Mouse (Mus musculus): ENCODE data around the gene Stk25. TPM values are rescaled to one million over a fixed set of nuclear protein-coding genes. Genes with fewer than 3 reads are reported as not detected.

Stk25 gene
- polyA plus RNA-seq, 1 experiment = 1.1 TPM

DNA sequence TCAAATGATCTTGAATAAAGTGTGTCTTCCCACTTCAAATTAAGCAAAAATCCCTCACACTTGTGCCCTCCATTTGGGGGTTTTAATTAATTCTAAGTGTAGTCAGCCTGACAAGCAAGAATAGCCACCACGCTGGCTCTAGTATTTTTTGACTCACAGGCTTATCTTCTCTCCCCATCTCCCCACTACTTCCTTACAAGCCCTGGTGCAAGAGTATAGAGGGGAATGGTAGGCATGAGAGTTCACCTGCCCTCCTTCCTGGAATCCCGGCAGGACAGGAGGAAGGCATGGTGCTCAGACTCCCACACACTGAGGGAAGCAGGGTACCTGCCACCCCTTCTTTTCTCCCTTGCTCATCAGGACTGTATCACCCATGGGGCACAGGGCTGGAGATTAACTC, 4.2 kb downstream of the Stk25 start:
- Histone ChIP-seq H3K4me1 (ENCODE audit: control insufficient read depth) (peaks cover 7% of the 10 kb centered on the region), H3K27me3 (ENCODE audit: control insufficient read depth) (peaks cover 3% of the 10 kb centered on the region; the same call in 1 of the 2 replicates), H3K36me3 (ENCODE audit: control insufficient read depth) (no peaks in the 10 kb centered on the region), H3K4me3 (replicated peaks) (no peak overlapping the region), H3K9me3 (ENCODE audit: control insufficient read depth, low read length) (no peaks in the 10 kb centered on the region)
- no peak for TF ChIP-seq TAL1 (IDR thresholded peaks at IDR 0.05; ENCODE audit: low read length)
- TF ChIP-seq GATA1 (IDR thresholded peaks at IDR 0.05; ENCODE audit: low read length) = peak; percentile 46

DNA sequence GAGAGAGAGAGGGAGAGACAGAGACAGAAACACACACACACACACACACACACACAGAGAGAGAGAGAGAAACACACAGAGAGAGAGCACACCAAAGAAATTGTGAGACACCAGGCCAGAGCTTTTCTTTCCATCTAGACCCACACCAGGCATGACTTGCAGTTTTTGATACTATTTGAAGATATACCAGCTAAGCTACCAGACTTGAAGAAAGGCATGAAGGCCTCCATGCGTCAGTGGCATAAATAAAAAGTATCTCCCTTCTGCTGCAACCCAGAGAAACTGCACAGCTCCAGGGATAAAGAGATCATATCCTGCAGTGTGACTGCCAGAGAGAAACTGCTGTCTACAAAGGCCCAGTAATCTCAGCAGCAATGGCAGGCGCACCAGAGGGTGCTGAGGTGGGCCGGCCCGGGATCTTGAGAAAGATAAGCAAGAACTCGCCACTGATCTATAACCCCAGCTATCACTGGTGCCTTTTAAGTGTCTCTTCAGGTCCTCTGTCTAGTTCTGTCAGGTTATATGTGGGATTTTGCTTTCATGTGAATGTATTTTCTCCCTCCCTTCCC, 8.8 kb downstream of the Stk25 start:
- no peak overlapping the region for H3K4me3 ChIP-seq (replicated peaks)
- H3K4me1 ChIP-seq (ENCODE audit: control insufficient read depth) = peaks cover 10% of the 10 kb centered on the region
- no peaks in the 10 kb centered on the region for H3K9me3 ChIP-seq (ENCODE audit: control insufficient read depth, low read length)
- TF ChIP-seq GATA1 (IDR thresholded peaks at IDR 0.05; ENCODE audit: low read length) (no peak), TAL1 (IDR thresholded peaks at IDR 0.05; ENCODE audit: low read length) (no peak)
- H3K27me3 ChIP-seq (ENCODE audit: control insufficient read depth) = peaks cover 2% of the 10 kb centered on the region; the same call in 1 of the 2 replicates
- H3K36me3 ChIP-seq (ENCODE audit: control insufficient read depth) = no peaks in the 10 kb centered on the region

GRCm38 (mm10) chr1:93642692-93643091, 15.8 kb downstream of the Stk25 start:
- Histone ChIP-seq H3K4me3 (replicated peaks) (no peak overlapping the region), H3K36me3 (ENCODE audit: control insufficient read depth) (no peaks in the 10 kb centered on the region), H3K9me3 (ENCODE audit: control insufficient read depth, low read length) (no peaks in the 10 kb centered on the region), H3K4me1 (ENCODE audit: control insufficient read depth) (no peaks in the 10 kb centered on the region), H3K27me3 (ENCODE audit: control insufficient read depth) (no peaks in the 10 kb centered on the region)
- TF ChIP-seq GATA1 (IDR thresholded peaks at IDR 0.05; ENCODE audit: low read length) (no peak), TAL1 (IDR thresholded peaks at IDR 0.05; ENCODE audit: low read length) (no peak)

DNA sequence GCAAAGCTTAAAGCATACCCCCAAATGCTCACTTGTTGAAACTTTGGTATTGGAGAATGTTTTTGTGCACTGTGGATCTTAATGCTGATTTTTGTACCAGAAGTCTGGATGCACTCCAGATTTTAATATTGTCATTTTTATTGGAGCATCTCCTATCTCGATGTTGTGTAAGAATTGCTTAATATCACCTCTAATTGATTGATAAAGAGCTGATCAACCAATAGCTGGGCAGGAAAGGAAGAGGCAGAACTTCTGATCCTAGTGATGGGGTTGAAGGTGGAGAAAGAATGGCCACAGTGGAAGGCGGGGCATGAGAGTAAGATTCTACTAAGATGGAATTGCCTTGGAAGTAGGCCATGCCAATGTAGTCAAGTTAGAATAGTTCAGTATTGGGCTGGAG, 16.5 kb downstream of the Stk25 start:
- Histone ChIP-seq H3K36me3 (ENCODE audit: control insufficient read depth) (no peaks in the 10 kb centered on the region), H3K27me3 (ENCODE audit: control insufficient read depth) (no peaks in the 10 kb centered on the region), H3K9me3 (ENCODE audit: control insufficient read depth, low read length) (no peaks in the 10 kb centered on the region), H3K4me3 (replicated peaks) (no peak overlapping the region), H3K4me1 (ENCODE audit: control insufficient read depth) (no peaks in the 10 kb centered on the region)
- no peak for TF ChIP-seq TAL1 (IDR thresholded peaks at IDR 0.05; ENCODE audit: low read length)
- TF ChIP-seq GATA1 (IDR thresholded peaks at IDR 0.05; ENCODE audit: low read length) = no peak

- no peaks in the 10 kb centered on the region for H3K9me3 ChIP-seq (ENCODE audit: control insufficient read depth, low read length)
- H3K4me1 ChIP-seq (ENCODE audit: control insufficient read depth) = peaks cover 39% of the 10 kb centered on the region
- peak overlapping the region; percentile 70 for H3K4me3 ChIP-seq (replicated peaks)
- TF ChIP-seq GATA1 (IDR thresholded peaks at IDR 0.05; ENCODE audit: low read length) = no peak
- TF ChIP-seq TAL1 (IDR thresholded peaks at IDR 0.05; ENCODE audit: low read length) = no peak
- H3K36me3 ChIP-seq (ENCODE audit: control insufficient read depth) = peaks cover 10% of the 10 kb centered on the region
- no peaks in the 10 kb centered on the region for H3K27me3 ChIP-seq (ENCODE audit: control insufficient read depth)
Observed at GRCm38 (mm10) chr1:93636211-93636897, 22.1 kb downstream of the Stk25 start.

GRCm38 (mm10) chr1:93635580-93636192, 22.8 kb downstream of the Stk25 start:
- Histone ChIP-seq H3K9me3 (ENCODE audit: control insufficient read depth, low read length) (no peaks in the 10 kb centered on the region), H3K36me3 (ENCODE audit: control insufficient read depth) (peaks cover 12% of the 10 kb centered on the region), H3K4me1 (ENCODE audit: control insufficient read depth) (peaks cover 46% of the 10 kb centered on the region), H3K4me3 (replicated peaks) (peak overlapping the region; percentile 70), H3K27me3 (ENCODE audit: control insufficient read depth) (no peaks in the 10 kb centered on the region)
- TF ChIP-seq TAL1 (IDR thresholded peaks at IDR 0.05; ENCODE audit: low read length) = no peak
- peak; percentile 36; the same call in 1 of the 2 replicates for TF ChIP-seq GATA1 (IDR thresholded peaks at IDR 0.05; ENCODE audit: low read length)

DNA sequence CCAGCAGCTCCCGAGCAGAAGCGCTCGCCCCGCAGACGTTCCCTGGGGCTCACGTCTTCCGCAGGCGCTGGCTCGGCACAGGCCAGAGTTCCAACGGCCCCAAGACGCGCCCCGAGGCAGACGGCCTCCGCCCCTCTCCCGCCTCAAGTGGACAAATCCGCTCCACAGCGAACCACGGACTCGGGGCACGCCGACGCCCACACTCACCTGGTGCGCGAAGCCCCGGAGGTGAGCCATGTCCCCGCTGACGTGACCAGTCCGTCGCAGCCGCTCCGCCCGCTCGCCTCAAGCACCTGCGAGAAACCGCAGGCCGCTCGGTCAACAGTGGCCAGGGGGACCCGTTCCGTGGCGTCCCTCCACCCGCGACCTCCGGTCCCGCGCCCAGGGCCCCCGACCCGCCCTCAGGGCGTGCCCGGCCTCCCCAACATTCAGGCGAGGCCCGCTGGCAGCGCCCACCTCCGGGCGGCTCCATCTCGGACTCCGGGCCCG, 23.3 kb downstream of the Stk25 start:
- Histone ChIP-seq H3K36me3 (ENCODE audit: control insufficient read depth) (peaks cover 16% of the 10 kb centered on the region), H3K4me1 (ENCODE audit: control insufficient read depth) (peaks cover 51% of the 10 kb centered on the region), H3K9me3 (ENCODE audit: control insufficient read depth, low read length) (no peaks in the 10 kb centered on the region), H3K4me3 (replicated peaks) (peak overlapping the region; percentile 70), H3K27me3 (ENCODE audit: control insufficient read depth) (no peaks in the 10 kb centered on the region)
- TF ChIP-seq GATA1 (IDR thresholded peaks at IDR 0.05; ENCODE audit: low read length) (no peak), TAL1 (IDR thresholded peaks at IDR 0.05; ENCODE audit: low read length) (no peak)

GRCm38 (mm10) chr1:93634481-93634891, 24.0 kb downstream of the Stk25 start:
- Histone ChIP-seq H3K4me3 (replicated peaks) (peak overlapping the region; percentile 70), H3K4me1 (ENCODE audit: control insufficient read depth) (peaks cover 53% of the 10 kb centered on the region), H3K9me3 (ENCODE audit: control insufficient read depth, low read length) (no peaks in the 10 kb centered on the region), H3K36me3 (ENCODE audit: control insufficient read depth) (peaks cover 16% of the 10 kb centered on the region), H3K27me3 (ENCODE audit: control insufficient read depth) (no peaks in the 10 kb centered on the region)
- TF ChIP-seq TAL1 (IDR thresholded peaks at IDR 0.05; ENCODE audit: low read length) (no peak), GATA1 (IDR thresholded peaks at IDR 0.05; ENCODE audit: low read length) (no peak)

DNA sequence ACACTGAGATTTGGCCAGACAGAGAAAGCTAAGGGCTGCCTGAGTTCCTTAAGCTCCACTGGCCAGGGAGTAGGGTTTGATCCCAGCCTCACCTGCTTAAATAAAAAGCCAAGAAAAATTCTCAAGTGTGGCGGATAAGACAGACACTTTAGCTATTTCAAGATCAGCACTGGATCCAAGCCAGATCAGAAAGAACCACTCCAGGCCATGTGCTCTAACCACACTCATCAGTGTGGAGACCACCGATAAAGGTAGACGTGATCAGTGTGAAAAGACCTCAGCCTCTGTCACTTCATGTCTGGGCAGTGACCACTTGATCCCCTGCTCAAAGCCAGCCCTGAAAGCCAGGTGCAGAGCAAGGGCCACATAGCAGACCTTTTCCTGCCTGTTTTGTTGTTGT, 25.7 kb downstream of the Stk25 start:
- Histone ChIP-seq H3K36me3 (ENCODE audit: control insufficient read depth) (peaks cover 32% of the 10 kb centered on the region), H3K4me1 (ENCODE audit: control insufficient read depth) (peaks cover 53% of the 10 kb centered on the region), H3K9me3 (ENCODE audit: control insufficient read depth, low read length) (no peaks in the 10 kb centered on the region), H3K27me3 (ENCODE audit: control insufficient read depth) (no peaks in the 10 kb centered on the region), H3K4me3 (replicated peaks) (no peak overlapping the region)
- TF ChIP-seq TAL1 (IDR thresholded peaks at IDR 0.05; ENCODE audit: low read length) (no peak), GATA1 (IDR thresholded peaks at IDR 0.05; ENCODE audit: low read length) (no peak)
